Mouse (Mus musculus) cerebellum, adult 9-11 months (tissue): ENCODE results near the gene Eno4.

Experiments
- DNase-seq: peaks from one replicate; pipeline ENCODE4 v3.0.0; 2022

The Eno4 gene

DNA sequence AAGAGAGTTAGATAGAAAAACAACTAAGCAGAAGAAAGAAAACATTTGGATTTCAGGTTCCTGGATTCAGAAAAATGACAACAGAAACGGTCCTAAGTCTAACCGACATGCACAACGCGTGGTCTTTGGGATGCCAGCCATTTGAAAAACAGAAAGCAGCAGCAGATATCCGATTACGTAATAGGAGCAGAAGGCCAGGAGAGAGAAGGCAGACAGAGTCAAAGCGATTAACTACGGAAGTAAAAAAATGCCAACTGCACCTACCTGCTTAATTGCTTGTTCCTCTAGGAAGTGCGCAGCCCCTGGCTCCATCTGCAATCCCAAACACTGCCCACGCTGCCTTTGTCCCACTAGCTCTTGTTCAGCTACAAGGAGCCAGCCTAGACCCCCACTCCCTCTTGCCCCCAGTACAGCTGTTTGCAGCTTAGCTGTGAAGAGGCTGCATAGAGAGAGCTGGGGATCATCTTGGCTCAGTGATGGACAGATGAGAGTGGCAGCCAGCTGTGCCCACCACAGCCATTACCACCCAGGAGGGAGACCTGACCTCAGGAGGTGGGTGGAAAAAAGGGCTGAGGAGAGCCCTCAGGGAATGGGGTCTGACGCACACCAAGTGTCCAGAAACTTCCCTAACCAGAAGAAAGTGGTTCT is 32.1 kb downstream of the Eno4 start:
- no peak for DNase-seq

DNA sequence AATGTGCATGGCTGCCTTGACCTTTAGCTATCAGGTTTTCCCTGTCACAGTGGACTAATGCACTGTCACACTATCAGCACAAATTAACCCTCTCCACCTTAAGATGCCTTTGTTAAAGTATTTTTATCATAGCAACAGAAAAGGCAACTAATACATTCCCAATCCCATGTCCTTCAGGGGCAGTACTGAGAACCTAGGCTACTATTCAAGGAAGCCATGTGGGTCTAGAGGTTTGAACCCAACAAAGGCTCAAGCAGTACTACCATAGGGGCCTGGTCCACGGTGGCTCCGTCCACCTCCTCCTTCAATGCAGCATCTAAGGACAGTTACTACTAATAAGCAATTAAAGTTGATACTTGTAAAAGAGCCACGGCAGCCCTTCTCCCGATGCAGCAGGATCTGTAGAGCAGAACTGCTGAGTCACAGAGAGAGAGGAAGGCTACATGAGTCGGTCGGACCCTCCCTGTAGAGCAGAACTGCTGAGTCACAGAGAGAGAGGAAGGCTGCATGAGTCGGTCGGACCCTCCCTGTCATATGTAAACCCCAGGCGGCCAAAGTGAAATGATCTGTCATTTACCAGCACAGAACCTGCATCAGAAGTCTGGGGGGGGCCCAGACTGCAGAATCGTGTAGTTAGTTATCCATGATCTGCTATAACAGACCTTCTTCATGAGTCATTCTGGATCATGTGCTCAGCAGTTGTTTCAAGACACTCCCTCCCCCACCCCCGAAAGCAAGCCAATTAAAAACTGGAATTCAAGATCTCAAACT is 35.4 kb downstream of the Eno4 start:
- DNase-seq: no peak

GRCm38 (mm10) chr19:58979436-58980055 is 36.3 kb downstream of the Eno4 start:
- DNase-seq: no peak

- no peak for DNase-seq
These were observed 36.8 kb downstream of the Eno4 start for GRCm38 (mm10) chr19:58980056-58980440.

DNA sequence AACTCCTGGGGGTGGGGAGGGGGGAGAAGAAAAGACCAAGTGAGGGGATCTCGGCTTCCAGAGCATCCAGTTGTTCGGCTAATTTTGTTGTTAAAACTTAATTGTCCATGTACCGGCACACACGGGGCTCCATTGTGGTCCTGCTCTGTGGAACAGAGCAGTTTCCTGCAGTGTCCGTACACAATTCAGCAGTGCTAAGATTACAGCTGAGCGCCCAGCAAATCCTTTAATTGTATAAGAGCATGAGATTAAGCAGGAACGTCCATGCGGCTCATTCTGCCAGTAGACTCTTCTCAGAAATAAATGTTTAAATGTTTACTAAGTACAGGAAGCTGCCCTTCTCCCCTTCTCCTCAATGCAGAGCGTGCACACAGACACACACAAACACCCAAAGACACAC is 38.3 kb downstream of the Eno4 start:
- no peak for DNase-seq

DNA sequence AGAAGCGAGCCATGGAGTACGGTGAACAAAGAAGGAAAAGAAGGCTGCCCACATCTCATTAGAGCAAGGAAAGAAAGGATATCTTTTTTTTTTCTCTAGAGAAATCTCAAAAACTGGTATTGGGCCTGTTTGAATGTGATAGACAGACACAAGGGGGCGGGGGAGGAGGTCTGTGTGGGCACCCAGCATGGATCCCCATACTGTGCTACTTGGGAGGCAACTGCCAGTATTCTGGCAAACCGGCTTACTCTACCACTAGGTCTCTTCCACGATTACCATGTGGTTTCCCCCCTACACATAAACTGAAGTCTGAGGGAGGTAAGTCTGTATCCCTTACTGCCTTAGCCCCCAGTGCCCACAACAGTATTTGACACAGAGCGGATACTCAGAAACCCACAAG is 59.6 kb downstream of the Eno4 start:
- no peak for DNase-seq

GRCm38 (mm10) chr19:59006577-59007340 is 63.5 kb downstream of the Eno4 start:
- DNase-seq: no peak

DNA sequence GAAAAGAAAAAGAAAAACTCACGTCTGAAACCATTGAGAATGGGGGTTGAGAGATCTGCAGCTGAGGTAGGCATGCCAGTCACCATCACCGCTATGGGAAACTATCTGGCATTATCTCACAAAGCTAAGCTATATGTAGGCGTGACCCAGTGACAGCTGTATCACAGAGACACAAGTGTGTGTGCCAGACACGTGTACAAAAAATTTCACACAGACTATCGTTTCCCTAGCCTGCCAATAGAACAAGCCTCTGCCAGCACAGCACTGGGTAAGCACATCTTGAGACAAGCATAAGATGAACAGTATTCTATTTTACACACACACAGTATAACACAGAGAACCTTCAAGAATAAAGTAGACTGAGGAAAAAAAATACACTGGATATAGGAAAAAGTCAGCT is 67.6 kb downstream of the Eno4 start:
- DNase-seq: no peak
